11 mouse cellular contexts compared by ENCODE assay signal in the genomic region with DNA sequence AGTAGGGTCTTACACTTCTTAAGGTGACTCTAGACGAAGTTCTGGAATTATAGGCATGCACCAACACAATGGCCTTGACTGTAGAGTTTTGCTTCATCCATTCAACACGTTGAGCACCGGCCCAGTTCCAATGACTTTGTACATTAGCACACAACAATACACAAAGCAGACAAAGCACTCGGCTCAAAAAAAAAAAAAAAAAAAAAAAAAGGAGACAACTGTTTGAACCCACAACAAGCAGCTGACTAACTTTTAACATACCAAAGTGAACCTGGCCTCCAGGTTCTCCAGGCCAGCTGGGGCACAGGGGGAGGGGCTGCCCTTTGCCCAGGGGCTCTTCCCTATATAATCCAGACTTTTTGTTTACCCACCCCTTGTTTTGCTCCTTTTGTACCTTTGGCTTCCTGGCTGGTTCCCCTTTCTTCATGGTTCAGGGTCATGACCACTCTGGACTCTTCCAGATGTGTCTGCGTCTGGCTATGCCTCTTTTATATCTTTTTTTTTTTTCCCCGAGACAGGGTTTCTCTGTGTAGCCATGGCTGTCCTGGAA. TPM values are rescaled to one million over a fixed set of nuclear protein-coding genes. Genes with fewer than 3 reads are reported as not detected.
DNase-seq lines count a peak whose midpoint lies in the region; ATAC-seq and TF ChIP-seq lines count a peak whose summit lies in the region.
"Had no signal": no experiment of that assay in that cellular context is flagged by ENCODE, and none has a peak within 500 bp of the region (broad histone marks: within the 10 kb centered on the region; RNA-seq: fewer than 3 reads in every experiment).

No protein-coding gene starts in this region.

- no peak for TF ChIP-seq CTCF in midbrain, postnatal 0 days (IDR thresholded peaks at IDR 0.05)
- no peak for TF ChIP-seq CTCF in thymus, adult 2 months (IDR thresholded peaks at IDR 0.05; ENCODE audit: borderline replicate concordance, control insufficient read depth, extremely low read depth, insufficient read depth, low read length, poor library complexity)

- no peak for TF ChIP-seq POLR2A in thymus, adult 2 months (IDR thresholded peaks at IDR 0.05; ENCODE audit: control insufficient read depth, extremely low read depth, insufficient read depth, low read length, poor library complexity)

- no peak overlapping the region for H3K4me3 ChIP-seq in kidney, embryonic 16.5 days (ENCODE audit: low read length)
- no peak overlapping the region for H3K4me3 ChIP-seq in embryonic facial prominence, embryonic 12.5 days
- no peak overlapping the region for H3K4me3 ChIP-seq in limb, embryonic 13.5 days
- H3K4me3 ChIP-seq in midbrain, postnatal 0 days (ENCODE audit: low read depth, low read length): no peak overlapping the region
- H3K4me3 ChIP-seq in thymus, adult 2 months (ENCODE audit: control insufficient read depth, insufficient read depth, low read length): no peak overlapping the region

- 84% methylated on average over 6 of the region's 6 CpGs for WGBS in kidney, embryonic 16.5 days
- 82% methylated on average over 6 of the region's 6 CpGs for WGBS in embryonic facial prominence, embryonic 12.5 days
- 80% methylated on average over 6 of the region's 6 CpGs for WGBS in limb, embryonic 13.5 days
- WGBS in midbrain, postnatal 0 days: 80% methylated on average over 6 of the region's 6 CpGs
- WGBS in thymus, adult 2 months: 80% methylated on average over 6 of the region's 6 CpGs

- peaks cover 13% of the 10 kb centered on the region for H3K4me1 ChIP-seq in kidney, embryonic 16.5 days (ENCODE audit: insufficient read depth, low read length)
- peaks cover 15% of the 10 kb centered on the region for H3K4me1 ChIP-seq in embryonic facial prominence, embryonic 12.5 days
- H3K4me1 ChIP-seq in limb, embryonic 13.5 days: peaks cover 26% of the 10 kb centered on the region
- no peaks in the 10 kb centered on the region; the same call in 1 of the 2 replicates for H3K4me1 ChIP-seq in midbrain, postnatal 0 days (ENCODE audit: insufficient read depth, low read length)
- H3K4me1 ChIP-seq in thymus, adult 2 months (replicated peaks; ENCODE audit: control insufficient read depth, insufficient read depth, low read length): peaks cover 5% of the 10 kb centered on the region

- no peaks in the 10 kb centered on the region for H3K27me3 ChIP-seq in kidney, embryonic 16.5 days (ENCODE audit: insufficient read depth, low read length)
- no peaks in the 10 kb centered on the region for H3K27me3 ChIP-seq in embryonic facial prominence, embryonic 12.5 days
- no peaks in the 10 kb centered on the region for H3K27me3 ChIP-seq in limb, embryonic 13.5 days
- no peaks in the 10 kb centered on the region for H3K27me3 ChIP-seq in midbrain, postnatal 0 days (ENCODE audit: insufficient read depth, low read length)
- no peaks in the 10 kb centered on the region for H3K27me3 ChIP-seq in thymus, adult 2 months (ENCODE audit: control insufficient read depth, insufficient read depth, low read length)

- peaks cover 13% of the 10 kb centered on the region for H3K36me3 ChIP-seq in kidney, embryonic 16.5 days (ENCODE audit: insufficient read depth, low read length)
- H3K36me3 ChIP-seq in embryonic facial prominence, embryonic 12.5 days: peaks cover 13% of the 10 kb centered on the region
- H3K36me3 ChIP-seq in limb, embryonic 13.5 days: peaks cover 13% of the 10 kb centered on the region
- 0 out of 2 replicates have a peak, but pooled peaks cover 7% of the 10 kb centered on the region for H3K36me3 ChIP-seq in midbrain, postnatal 0 days (ENCODE audit: insufficient read depth, low read length)
- H3K36me3 ChIP-seq in thymus, adult 2 months (ENCODE audit: control insufficient read depth, insufficient read depth, low read length): 0 out of 2 replicates have a peak, but pooled peaks cover 4% of the 10 kb centered on the region

- no peaks in the 10 kb centered on the region for H3K9me3 ChIP-seq in kidney, embryonic 16.5 days (ENCODE audit: low read length)
- H3K9me3 ChIP-seq in embryonic facial prominence, embryonic 12.5 days: no peaks in the 10 kb centered on the region
- no peaks in the 10 kb centered on the region for H3K9me3 ChIP-seq in limb, embryonic 13.5 days
- H3K9me3 ChIP-seq in midbrain, postnatal 0 days (ENCODE audit: low read length): no peaks in the 10 kb centered on the region

- peak overlapping the region; percentile 92 for H3K27ac ChIP-seq in kidney, embryonic 16.5 days (ENCODE audit: low read length)
- H3K27ac ChIP-seq in embryonic facial prominence, embryonic 12.5 days: 0 out of 2 replicates have a peak overlapping the region, but pooled peaks have one; percentile 95
- H3K27ac ChIP-seq in limb, embryonic 13.5 days: no peak overlapping the region
- H3K27ac ChIP-seq in midbrain, postnatal 0 days (ENCODE audit: low read depth, low read length): peak overlapping the region; percentile 99; the same call in 1 of the 2 replicates
- H3K27ac ChIP-seq in thymus, adult 2 months (ENCODE audit: control insufficient read depth, insufficient read depth, low read length): no peak overlapping the region

- DNase-seq in kidney, postnatal 14 days: no peak
- DNase-seq in midbrain, postnatal 0 days (ENCODE audit: low spot score): no peak
- DNase-seq in thymus, adult 2 months: no peak
- no peak for DNase-seq in adrenal gland, postnatal 4 days (ENCODE audit: low spot score in 2 of 2)
- DNase-seq: right cerebral cortex, adult 18-20 months; thymus, postnatal 14 days had no signal

- H3K4me2 ChIP-seq in kidney, embryonic 16.5 days (replicated peaks; ENCODE audit: low read depth, low read length): no peak overlapping the region
- no peak overlapping the region for H3K4me2 ChIP-seq in embryonic facial prominence, embryonic 12.5 days (replicated peaks)
- H3K4me2 ChIP-seq in limb, embryonic 13.5 days (replicated peaks): peak overlapping the region; percentile 69; the same call in 1 of the 2 replicates
- H3K4me2 ChIP-seq in midbrain, postnatal 0 days (ENCODE audit: low read depth, low read length, poor library complexity, severe bottlenecking): no peak overlapping the region; the same call in 1 of the 2 replicates

- ATAC-seq in kidney, embryonic 16.5 days (ENCODE audit: low FRiP score, low TSS enrichment): no peak
- ATAC-seq in embryonic facial prominence, embryonic 12.5 days (ENCODE audit: insufficient number of reproducible peaks, insufficient read depth, low FRiP score, low TSS enrichment): no peak
- no peak for ATAC-seq in limb, embryonic 13.5 days (ENCODE audit: low FRiP score, low read depth)
- no peak for ATAC-seq in midbrain, postnatal 0 days (ENCODE audit: low FRiP score)

- no peak overlapping the region for H3K9ac ChIP-seq in kidney, embryonic 16.5 days (replicated peaks; ENCODE audit: low read length)
- H3K9ac ChIP-seq in embryonic facial prominence, embryonic 12.5 days: no peak overlapping the region
- H3K9ac ChIP-seq in limb, embryonic 13.5 days: no peak overlapping the region
- H3K9ac ChIP-seq in midbrain, postnatal 0 days (replicated peaks; ENCODE audit: low read length, poor library complexity, severe bottlenecking): no peak overlapping the region

RNA-seq across cellular contexts. Expression of a gene that starts 1.3 kb away (rescaled TPM):
- polyA plus RNA-seq in kidney, embryonic 16.5 days (2015; fragmentation: Nextera tagmentation; extraction: Ambion mirVana): 193 and 202 TPM in 2 replicates
- 221 and 228 TPM in 2 replicates for polyA plus RNA-seq in embryonic facial prominence, embryonic 12.5 days (2016; fragmentation: Nextera tagmentation; extraction: Ambion mirVana)
- polyA plus RNA-seq in limb, embryonic 13.5 days (2015; fragmentation: Nextera tagmentation; extraction: Ambion mirVana): 155 and 168 TPM in 2 replicates
- total RNA-seq in midbrain, postnatal 0 days (2014; rRNA removed): 357 and 411 TPM in 2 replicates
- 906 and 919 TPM in 2 replicates for polyA plus RNA-seq in midbrain, postnatal 0 days (2015; fragmentation: Nextera tagmentation; extraction: Ambion mirVana)
- polyA plus RNA-seq in thymus, adult 2 months (2012; rRNA removed): 56.5 and 73.5 TPM in 2 replicates
- 100 to 1,000 TPM; 285 to 303 TPM for total RNA-seq in adrenal gland, postnatal 4 days (2021)

RNA-seq across cellular contexts. Expression of a gene that starts 38.6 kb away (rescaled TPM):
- 11.3 and 11.8 TPM in 2 replicates for polyA plus RNA-seq in kidney, embryonic 16.5 days (2015; fragmentation: Nextera tagmentation; extraction: Ambion mirVana)
- 4.7 and 5.1 TPM in 2 replicates for polyA plus RNA-seq in embryonic facial prominence, embryonic 12.5 days (2016; fragmentation: Nextera tagmentation; extraction: Ambion mirVana)
- 4.4 and 4.5 TPM in 2 replicates for polyA plus RNA-seq in limb, embryonic 13.5 days (2015; fragmentation: Nextera tagmentation; extraction: Ambion mirVana)
- total RNA-seq in midbrain, postnatal 0 days (2014; rRNA removed): 8.0 and 8.9 TPM in 2 replicates
- 3.6 TPM in 2 replicates for polyA plus RNA-seq in midbrain, postnatal 0 days (2015; fragmentation: Nextera tagmentation; extraction: Ambion mirVana)
- 3.9 and 4.7 TPM in 2 replicates for polyA plus RNA-seq in thymus, adult 2 months (2012; rRNA removed)
- 1 to 10 TPM; 6.7 to 8.1 TPM for total RNA-seq in adrenal gland, postnatal 4 days (2021)

RNA-seq across cellular contexts. Expression of a gene that starts 44.2 kb away (rescaled TPM):
- 0.18 and 0.20 TPM in 2 replicates for polyA plus RNA-seq in kidney, embryonic 16.5 days (2015; fragmentation: Nextera tagmentation; extraction: Ambion mirVana)
- 0.12 TPM in 1 of 2 replicates, not detected in the other for polyA plus RNA-seq in embryonic facial prominence, embryonic 12.5 days (2016; fragmentation: Nextera tagmentation; extraction: Ambion mirVana)
- 0.22 and 0.47 TPM in 2 replicates for polyA plus RNA-seq in limb, embryonic 13.5 days (2015; fragmentation: Nextera tagmentation; extraction: Ambion mirVana)
- 0.99 TPM in 1 of 2 replicates, not detected in the other for total RNA-seq in midbrain, postnatal 0 days (2014; rRNA removed)
- 0.21 and 0.27 TPM in 2 replicates for polyA plus RNA-seq in midbrain, postnatal 0 days (2015; fragmentation: Nextera tagmentation; extraction: Ambion mirVana)
- polyA plus RNA-seq in thymus, adult 2 months (2012; rRNA removed): 0.52 and 1.1 TPM in 2 replicates
- under 1 TPM in 1 of 2 experiments, not detected in 1; 0.45 TPM for total RNA-seq in adrenal gland, postnatal 4 days (2021)
- total RNA-seq: common myeloid progenitor, adult 5-6 weeks; layer of hippocampus, adult 18-20 months had no signal

RNA-seq across cellular contexts. Expression of a gene that starts 48.0 kb away (rescaled TPM):
- polyA plus RNA-seq in kidney, embryonic 16.5 days (2015; fragmentation: Nextera tagmentation; extraction: Ambion mirVana): 69.9 and 70.5 TPM in 2 replicates
- 67.9 and 74.8 TPM in 2 replicates for polyA plus RNA-seq in embryonic facial prominence, embryonic 12.5 days (2016; fragmentation: Nextera tagmentation; extraction: Ambion mirVana)
- 134 and 150 TPM in 2 replicates for polyA plus RNA-seq in limb, embryonic 13.5 days (2015; fragmentation: Nextera tagmentation; extraction: Ambion mirVana)
- total RNA-seq in midbrain, postnatal 0 days (2014; rRNA removed): 26.2 and 28.8 TPM in 2 replicates
- 19.2 and 19.3 TPM in 2 replicates for polyA plus RNA-seq in midbrain, postnatal 0 days (2015; fragmentation: Nextera tagmentation; extraction: Ambion mirVana)
- 73.6 and 96.8 TPM in 2 replicates for polyA plus RNA-seq in thymus, adult 2 months (2012; rRNA removed)
- 10 to 100 TPM; 49.4 to 56.5 TPM for total RNA-seq in adrenal gland, postnatal 4 days (2021)

RNA-seq across cellular contexts. Expression of a gene that starts 58.9 kb away (rescaled TPM):
- 32.9 and 36.3 TPM in 2 replicates for polyA plus RNA-seq in kidney, embryonic 16.5 days (2015; fragmentation: Nextera tagmentation; extraction: Ambion mirVana)
- polyA plus RNA-seq in embryonic facial prominence, embryonic 12.5 days (2016; fragmentation: Nextera tagmentation; extraction: Ambion mirVana): 33.8 and 38.9 TPM in 2 replicates
- 35.2 and 37.9 TPM in 2 replicates for polyA plus RNA-seq in limb, embryonic 13.5 days (2015; fragmentation: Nextera tagmentation; extraction: Ambion mirVana)
- total RNA-seq in midbrain, postnatal 0 days (2014; rRNA removed): 22.3 and 25.4 TPM in 2 replicates
- 20.1 and 20.5 TPM in 2 replicates for polyA plus RNA-seq in midbrain, postnatal 0 days (2015; fragmentation: Nextera tagmentation; extraction: Ambion mirVana)
- 75.3 and 78.8 TPM in 2 replicates for polyA plus RNA-seq in thymus, adult 2 months (2012; rRNA removed)
- total RNA-seq in adrenal gland, postnatal 4 days (2021): 10 to 100 TPM; 18.6 to 19.0 TPM

Comparison
In these comparisons a context has a peak if more than half of its experiments do, and no peak if none do; other contexts are left out.
1. H3K27ac ChIP-seq: peak in kidney, embryonic 16.5 days (single experiment), embryonic facial prominence, embryonic 12.5 days (single experiment) and midbrain, postnatal 0 days (single experiment); none in limb, embryonic 13.5 days (single experiment) and thymus, adult 2 months (single experiment).